ENCODE assay signal across 9 mouse cellular contexts in the genomic region with DNA sequence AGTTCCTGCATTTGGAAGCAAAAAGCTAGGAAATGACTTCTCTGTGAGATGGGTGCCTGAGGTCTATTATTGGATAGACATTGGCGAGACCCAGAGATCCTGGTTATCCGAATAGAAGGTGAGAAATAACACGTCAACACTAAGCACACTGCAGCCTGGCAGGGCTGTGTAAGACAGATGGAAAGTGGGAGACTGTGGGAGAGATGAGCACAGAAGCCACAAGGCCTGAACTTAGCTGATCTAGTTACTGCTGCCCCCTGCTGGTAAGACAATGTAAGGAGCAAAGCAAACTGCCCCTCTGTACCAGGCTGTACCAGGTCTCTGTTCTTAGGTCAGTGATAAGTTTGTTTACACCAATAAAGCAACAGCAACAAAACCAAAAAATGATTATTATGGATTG. TPM values are rescaled to one million over a fixed set of nuclear protein-coding genes. Genes with fewer than 3 reads are reported as not detected.
A peak's percentile ranks its signal among the peaks of the same experiment; 100 is the strongest.
DNase-seq lines count a peak whose midpoint lies in the region; ATAC-seq and TF ChIP-seq lines count a peak whose summit lies in the region.
"Had no signal": no experiment of that assay in that cellular context is flagged by ENCODE, and none has a peak within 500 bp of the region (broad histone marks: within the 10 kb centered on the region; RNA-seq: fewer than 3 reads in every experiment).

No protein-coding gene starts in this region.

- intact Hi-C loops in heart, postnatal 10 days (cut with DNase I) = loop anchor here (1.0 kb wide), 1 partner anchor 162 kb away; no protein-coding TSS in a partner anchor

- H3K4me2 ChIP-seq in liver, embryonic 14.5 days (ENCODE audit: low read depth) = no peak overlapping the region
- no peak overlapping the region for H3K4me2 ChIP-seq in neural tube, embryonic 13.5 days
- no peak overlapping the region for H3K4me2 ChIP-seq in stomach, postnatal 0 days (replicated peaks; ENCODE audit: low read depth)
- H3K4me2 ChIP-seq: heart, embryonic 15.5 days had no signal

- H3K27me3 ChIP-seq in ES-Bruce4 (ENCODE audit: control insufficient read depth, insufficient read depth, low read length, poor library complexity, severe bottlenecking) = no peaks in the 10 kb centered on the region
- no peaks in the 10 kb centered on the region for H3K27me3 ChIP-seq in liver, embryonic 14.5 days (ENCODE audit: control insufficient read depth, insufficient read depth, low read length)
- no peaks in the 10 kb centered on the region for H3K27me3 ChIP-seq in neural tube, embryonic 13.5 days
- H3K27me3 ChIP-seq in stomach, postnatal 0 days (ENCODE audit: control insufficient read depth, insufficient read depth, low read length) = no peaks in the 10 kb centered on the region
- H3K27me3 ChIP-seq: heart, embryonic 15.5 days had no signal

- H3K4me3 ChIP-seq in ES-Bruce4 (ENCODE audit: low read depth, low read length) = no peak overlapping the region
- no peak overlapping the region for H3K4me3 ChIP-seq in liver, embryonic 14.5 days (ENCODE audit: insufficient read depth in 1 of 2, low read depth in 2 of 2, low read length in 2 of 2)
- no peak overlapping the region for H3K4me3 ChIP-seq in neural tube, embryonic 13.5 days
- H3K4me3 ChIP-seq in stomach, postnatal 0 days (ENCODE audit: low read depth, low read length) = no peak overlapping the region
- H3K4me3 ChIP-seq: heart, embryonic 15.5 days had no signal

- no peak for TF ChIP-seq POLR2A in ES-Bruce4 (IDR thresholded peaks at IDR 0.05; ENCODE audit: insufficient read depth, low read length)

- no peaks in the 10 kb centered on the region for H3K9me3 ChIP-seq in ES-Bruce4 (replicated peaks; ENCODE audit: control insufficient read depth, insufficient read depth, low read length, poor library complexity, severe bottlenecking)
- H3K9me3 ChIP-seq in liver, embryonic 14.5 days (ENCODE audit: control insufficient read depth, low read length) = no peaks in the 10 kb centered on the region
- no peaks in the 10 kb centered on the region for H3K9me3 ChIP-seq in neural tube, embryonic 13.5 days
- H3K9me3 ChIP-seq in stomach, postnatal 0 days (ENCODE audit: control insufficient read depth, low read length) = no peaks in the 10 kb centered on the region
- H3K9me3 ChIP-seq: heart, embryonic 15.5 days had no signal

- 16% methylated on average over 3 of the region's 3 CpGs for WGBS in liver, embryonic 14.5 days (ENCODE audit: insufficient replicate concordance)
- WGBS in neural tube, embryonic 13.5 days = 28% methylated on average over 3 of the region's 3 CpGs
- WGBS in stomach, postnatal 0 days = 21% methylated on average over 3 of the region's 3 CpGs

- peak; percentile 69 for DNase-seq in c-Kit-negative CD71-positive TER-119-positive erythroid progenitor cells, embryonic 14.5 days (ENCODE audit: low read depth, low spot score)
- DNase-seq in heart, postnatal 10 days = peak; percentile 74 to 87
- peak; percentile 77 to 83 for DNase-seq in kidney, postnatal 4 days
- peak in 2 of 3 experiments; percentile 68 to 70 for DNase-seq in liver, embryonic 14.5 days (ENCODE audit: low read depth in 3 of 3, low spot score in 3 of 3)
- peak; percentile 58 for DNase-seq in stomach, postnatal 0 days (ENCODE audit: low spot score)

- no peak for TF ChIP-seq EP300 in ES-Bruce4 (IDR thresholded peaks at IDR 0.05; ENCODE audit: insufficient read depth, low read depth, low read length)
- no peak for TF ChIP-seq EP300 in liver, embryonic 14.5 days (IDR thresholded peaks at IDR 0.05; ENCODE audit: low read depth)
- no peak for TF ChIP-seq EP300 in stomach, postnatal 0 days (optimal IDR thresholded peaks at IDR 0.05)

- peak; percentile 67 for TF ChIP-seq CTCF in ES-Bruce4 (IDR thresholded peaks at IDR 0.05; ENCODE audit: low read depth, low read length)
- peak; percentile 93 for TF ChIP-seq CTCF in liver, embryonic 14.5 days (IDR thresholded peaks at IDR 0.05; ENCODE audit: low read depth)
- peak; percentile 85 for TF ChIP-seq CTCF in stomach, postnatal 0 days (IDR thresholded peaks at IDR 0.05; ENCODE audit: low read depth)

- no peaks in the 10 kb centered on the region for H3K36me3 ChIP-seq in ES-Bruce4 (ENCODE audit: control insufficient read depth, insufficient read depth, low read length, poor library complexity, severe bottlenecking)
- H3K36me3 ChIP-seq in liver, embryonic 14.5 days (replicated peaks; ENCODE audit: control insufficient read depth, insufficient read depth, low read depth) = no peaks in the 10 kb centered on the region
- H3K36me3 ChIP-seq in neural tube, embryonic 13.5 days = no peaks in the 10 kb centered on the region
- no peaks in the 10 kb centered on the region for H3K36me3 ChIP-seq in stomach, postnatal 0 days (ENCODE audit: control insufficient read depth, insufficient read depth, low read length)
- H3K36me3 ChIP-seq: heart, embryonic 15.5 days had no signal

- no peaks in the 10 kb centered on the region for H3K4me1 ChIP-seq in ES-Bruce4 (ENCODE audit: control insufficient read depth, insufficient read depth, low read length)
- H3K4me1 ChIP-seq in liver, embryonic 14.5 days (replicated peaks; ENCODE audit: control insufficient read depth in 2 of 2, insufficient read depth in 2 of 2, low read length in 1 of 2) = peaks cover 13 to 15% of the 10 kb centered on the region in 2 experiments
- peaks cover 3% of the 10 kb centered on the region for H3K4me1 ChIP-seq in neural tube, embryonic 13.5 days (replicated peaks)
- H3K4me1 ChIP-seq in stomach, postnatal 0 days (replicated peaks; ENCODE audit: control insufficient read depth, insufficient read depth) = no peaks in the 10 kb centered on the region

- H3K27ac ChIP-seq in ES-Bruce4 (ENCODE audit: insufficient read depth, low read length) = no peak overlapping the region
- H3K27ac ChIP-seq in liver, embryonic 14.5 days = no peak overlapping the region
- H3K27ac ChIP-seq in neural tube, embryonic 13.5 days (replicated peaks) = no peak overlapping the region
- no peak overlapping the region for H3K27ac ChIP-seq in stomach, postnatal 0 days (replicated peaks)
- H3K27ac ChIP-seq: heart, embryonic 15.5 days had no signal

- no peak overlapping the region for H3K9ac ChIP-seq in ES-Bruce4 (ENCODE audit: low read depth, poor library complexity, severe bottlenecking)
- no peak overlapping the region for H3K9ac ChIP-seq in liver, embryonic 14.5 days (replicated peaks)
- no peak overlapping the region for H3K9ac ChIP-seq in neural tube, embryonic 13.5 days
- no peak overlapping the region for H3K9ac ChIP-seq in stomach, postnatal 0 days (ENCODE audit: low read length)
- H3K9ac ChIP-seq: heart, embryonic 15.5 days had no signal

- ATAC-seq in erythroid progenitor cell, adult 5-6 weeks (replicated peaks; ENCODE audit: low FRiP score, poor library complexity, severe bottlenecking) = peak; percentile 88
- peak; percentile 58; the same call in 1 of the 2 replicates for ATAC-seq in liver, embryonic 14.5 days (ENCODE audit: insufficient read depth)
- ATAC-seq in neural tube, embryonic 13.5 days (ENCODE audit: low read depth) = peak; percentile 91
- ATAC-seq in stomach, postnatal 0 days (ENCODE audit: low FRiP score, low TSS enrichment) = peak; percentile 49; the same call in 1 of the 2 replicates

RNA-seq across cellular contexts. Expression of a gene that starts 5.6 kb away (rescaled TPM):
- polyA plus RNA-seq in ES-Bruce4 (2011; ENCODE audit: insufficient read depth, insufficient read length, low read depth, missing spikeins) = 48.6 and 57.4 TPM in 2 replicates
- total RNA-seq in erythroid progenitor cell, adult 5-6 weeks (2015; ENCODE audit: low replicate concordance) = 125 and 166 TPM in 2 replicates
- 59.0 and 65.5 TPM in 2 replicates for total RNA-seq in erythroid progenitor cell, adult 5-6 weeks (2017; ENCODE audit: low replicate concordance)
- 10 to 100 TPM; 18.8 to 19.0 TPM for total RNA-seq in heart, postnatal 10 days (2021)
- polyA plus RNA-seq in liver, embryonic 14.5 days (2012; rRNA removed) = 14.5 and 26.9 TPM in 2 replicates
- 55.8 and 57.3 TPM in 2 replicates for polyA plus RNA-seq in liver, embryonic 14.5 days (2014; fragmentation: Nextera tagmentation; extraction: Ambion mirVana)
- 75.3 and 79.3 TPM in 2 replicates for polyA plus RNA-seq in neural tube, embryonic 13.5 days (2015; fragmentation: Nextera tagmentation; extraction: Ambion mirVana)
- polyA plus RNA-seq in stomach, postnatal 0 days (2015; fragmentation: Nextera tagmentation; extraction: Ambion mirVana) = 41.5 and 43.2 TPM in 2 replicates

RNA-seq across cellular contexts. Expression of a gene that starts 23.6 kb away (rescaled TPM):
- polyA plus RNA-seq in ES-Bruce4 (2011; ENCODE audit: insufficient read depth, insufficient read length, low read depth, missing spikeins) = 0.26 TPM in 1 of 2 replicates, not detected in the other
- 2.1 TPM in 1 of 2 replicates, not detected in the other for total RNA-seq in erythroid progenitor cell, adult 5-6 weeks (2015; ENCODE audit: low replicate concordance)
- total RNA-seq in erythroid progenitor cell, adult 5-6 weeks (2017; ENCODE audit: low replicate concordance) = 1.5 and 2.5 TPM in 2 replicates
- under 1 TPM; 0.22 TPM for total RNA-seq in heart, postnatal 10 days (2021)
- 0.12 and 0.23 TPM in 2 replicates for polyA plus RNA-seq in liver, embryonic 14.5 days (2012; rRNA removed)
- 0.10 and 0.33 TPM in 2 replicates for polyA plus RNA-seq in liver, embryonic 14.5 days (2014; fragmentation: Nextera tagmentation; extraction: Ambion mirVana)
- polyA plus RNA-seq in neural tube, embryonic 13.5 days (2015; fragmentation: Nextera tagmentation; extraction: Ambion mirVana) = 0.25 and 0.29 TPM in 2 replicates
- polyA plus RNA-seq in stomach, postnatal 0 days (2015; fragmentation: Nextera tagmentation; extraction: Ambion mirVana) = 0.06 and 0.07 TPM in 2 replicates

RNA-seq across cellular contexts. Expression of a gene that starts 34.8 kb away (rescaled TPM):
- polyA plus RNA-seq in ES-Bruce4 (2011; ENCODE audit: insufficient read depth, insufficient read length, low read depth, missing spikeins) = not detected in 2 replicates
- total RNA-seq in erythroid progenitor cell, adult 5-6 weeks (2015; ENCODE audit: low replicate concordance) = not detected in 2 replicates
- total RNA-seq in erythroid progenitor cell, adult 5-6 weeks (2017; ENCODE audit: low replicate concordance) = not detected in 2 replicates
- total RNA-seq in heart, postnatal 10 days (2021) = not detected
- polyA plus RNA-seq in liver, embryonic 14.5 days (2012; rRNA removed) = 0.02 and 0.03 TPM in 2 replicates
- not detected in 2 replicates for polyA plus RNA-seq in liver, embryonic 14.5 days (2014; fragmentation: Nextera tagmentation; extraction: Ambion mirVana)
- not detected in 2 replicates for polyA plus RNA-seq in neural tube, embryonic 13.5 days (2015; fragmentation: Nextera tagmentation; extraction: Ambion mirVana)
- not detected in 2 replicates for polyA plus RNA-seq in stomach, postnatal 0 days (2015; fragmentation: Nextera tagmentation; extraction: Ambion mirVana)
- polyA plus RNA-seq: heart, embryonic 15.5 days had no signal

RNA-seq across cellular contexts. Expression of a gene that starts 41.8 kb away (rescaled TPM):
- polyA plus RNA-seq in ES-Bruce4 (2011; ENCODE audit: insufficient read depth, insufficient read length, low read depth, missing spikeins) = not detected in 2 replicates
- 3.2 and 5.0 TPM in 2 replicates for total RNA-seq in erythroid progenitor cell, adult 5-6 weeks (2015; ENCODE audit: low replicate concordance)
- total RNA-seq in erythroid progenitor cell, adult 5-6 weeks (2017; ENCODE audit: low replicate concordance) = 2.2 and 2.9 TPM in 2 replicates
- under 1 TPM; 0.50 to 0.86 TPM for total RNA-seq in heart, postnatal 10 days (2021)
- 0.01 and 0.07 TPM in 2 replicates for polyA plus RNA-seq in liver, embryonic 14.5 days (2012; rRNA removed)
- 0.06 TPM in 1 of 2 replicates, not detected in the other for polyA plus RNA-seq in liver, embryonic 14.5 days (2014; fragmentation: Nextera tagmentation; extraction: Ambion mirVana)
- polyA plus RNA-seq in neural tube, embryonic 13.5 days (2015; fragmentation: Nextera tagmentation; extraction: Ambion mirVana) = not detected in 2 replicates
- polyA plus RNA-seq in stomach, postnatal 0 days (2015; fragmentation: Nextera tagmentation; extraction: Ambion mirVana) = 0.05 and 0.06 TPM in 2 replicates
